Comparison of ENCODE assay signal across 16 mouse cellular contexts in the genomic region with DNA sequence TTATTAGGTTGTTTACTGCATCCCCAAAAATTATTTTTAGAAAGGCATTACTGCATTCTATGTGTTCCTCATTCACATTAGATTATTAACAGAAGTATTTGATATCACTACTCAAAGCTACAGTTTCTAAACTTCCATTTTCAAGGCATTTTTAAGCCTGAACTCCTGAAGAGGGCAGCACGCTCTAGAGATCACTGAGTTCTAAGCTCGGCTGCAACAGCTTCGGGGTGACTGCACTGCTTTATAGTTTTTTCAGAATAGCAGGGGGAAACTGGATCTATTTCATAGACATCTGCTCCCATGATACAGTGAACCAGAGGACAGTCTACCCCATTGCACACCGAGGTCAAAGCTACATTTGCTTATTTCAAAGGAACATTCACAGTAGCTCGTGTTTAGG. TPM values are rescaled to one million over a fixed set of nuclear protein-coding genes. Genes with fewer than 3 reads are reported as not detected.
DNase-seq lines count a peak whose midpoint lies in the region; ATAC-seq and TF ChIP-seq lines count a peak whose summit lies in the region.
"Had no signal": no experiment of that assay in that cellular context is flagged by ENCODE, and none has a peak within 500 bp of the region (broad histone marks: within the 10 kb centered on the region; RNA-seq: fewer than 3 reads in every experiment).

No protein-coding gene starts in this region.

- no peak overlapping the region for H3K4me2 ChIP-seq in forebrain, postnatal 0 days (ENCODE audit: low read depth)
- no peak overlapping the region for H3K4me2 ChIP-seq in forebrain, embryonic 15.5 days (replicated peaks)
- H3K4me2 ChIP-seq: heart, embryonic 13.5 days; limb, embryonic 12.5 days; lung, embryonic 15.5 days; neural tube, embryonic 12.5 days had no signal

- no peak overlapping the region for H3K9ac ChIP-seq in forebrain, postnatal 0 days
- no peak overlapping the region for H3K9ac ChIP-seq in forebrain, embryonic 15.5 days (replicated peaks)
- H3K9ac ChIP-seq: heart, embryonic 13.5 days; limb, embryonic 12.5 days; lung, embryonic 15.5 days; neural tube, embryonic 12.5 days had no signal

- peak; percentile 29 for DNase-seq in forebrain, postnatal 0 days
- DNase-seq in kidney, postnatal 36 days = peak; percentile 15 to 50
- DNase-seq in kidney, postnatal 4 days = no peak
- peak; percentile 29 for DNase-seq in lung, postnatal 36 days
- DNase-seq in lung, postnatal 25 days (ENCODE audit: low spot score) = no peak
- DNase-seq: adrenal gland, adult 2 months; cerebellum, adult 18-20 months; gastrocnemius, postnatal 36 days; right cerebral cortex, postnatal 25 days had no signal

- H3K27ac ChIP-seq in forebrain, postnatal 0 days (ENCODE audit: low read depth, low read length) = no peak overlapping the region
- no peak overlapping the region for H3K27ac ChIP-seq in forebrain, embryonic 15.5 days (replicated peaks)
- H3K27ac ChIP-seq: heart, embryonic 13.5 days; limb, embryonic 12.5 days; lung, embryonic 15.5 days; neural tube, embryonic 12.5 days had no signal

- no peak for ATAC-seq in forebrain, postnatal 0 days
- ATAC-seq in forebrain, embryonic 15.5 days (replicated peaks) = no peak
- ATAC-seq in megakaryocyte progenitor cell, adult 5-6 weeks (replicated peaks; ENCODE audit: poor library complexity) = peak; percentile 34; the same call in 1 of the 2 replicates
- ATAC-seq: inflammation-experienced regulatory T-cells, adult 6 months had no signal

- H3K27me3 ChIP-seq in forebrain, postnatal 0 days (ENCODE audit: insufficient read depth, low read length) = no peaks in the 10 kb centered on the region
- no peaks in the 10 kb centered on the region for H3K27me3 ChIP-seq in forebrain, embryonic 15.5 days
- H3K27me3 ChIP-seq: heart, embryonic 13.5 days; limb, embryonic 12.5 days; lung, embryonic 15.5 days; neural tube, embryonic 12.5 days had no signal

- TF ChIP-seq CTCF in forebrain, postnatal 0 days (IDR thresholded peaks at IDR 0.05; ENCODE audit: low read depth) = peak; percentile 37

- no peaks in the 10 kb centered on the region; the same call in 1 of the 2 replicates for H3K4me1 ChIP-seq in forebrain, postnatal 0 days (ENCODE audit: insufficient read depth)
- H3K4me1 ChIP-seq in forebrain, embryonic 15.5 days = no peaks in the 10 kb centered on the region
- H3K4me1 ChIP-seq: neural tube, embryonic 12.5 days had no signal

- H3K4me3 ChIP-seq in forebrain, postnatal 0 days (ENCODE audit: low read depth, low read length) = no peak overlapping the region
- no peak overlapping the region for H3K4me3 ChIP-seq in forebrain, embryonic 15.5 days
- H3K4me3 ChIP-seq: heart, embryonic 13.5 days; limb, embryonic 12.5 days; lung, embryonic 15.5 days; neural tube, embryonic 12.5 days had no signal

- H3K36me3 ChIP-seq in forebrain, postnatal 0 days (ENCODE audit: insufficient read depth) = no peaks in the 10 kb centered on the region
- H3K36me3 ChIP-seq in forebrain, embryonic 15.5 days = no peaks in the 10 kb centered on the region
- H3K36me3 ChIP-seq: heart, embryonic 13.5 days; limb, embryonic 12.5 days; lung, embryonic 15.5 days; neural tube, embryonic 12.5 days had no signal

- WGBS in forebrain, postnatal 0 days = 57% methylated on average over 5 of the region's 5 CpGs
- WGBS in forebrain, embryonic 15.5 days = 71% methylated on average over 5 of the region's 5 CpGs

- no peaks in the 10 kb centered on the region for H3K9me3 ChIP-seq in forebrain, postnatal 0 days (ENCODE audit: low read length)
- H3K9me3 ChIP-seq in forebrain, embryonic 15.5 days = no peaks in the 10 kb centered on the region
- H3K9me3 ChIP-seq: heart, embryonic 13.5 days; limb, embryonic 12.5 days; lung, embryonic 15.5 days; neural tube, embryonic 12.5 days had no signal

RNA-seq across cellular contexts. Expression of a gene that starts 29.6 kb away (rescaled TPM):
- total RNA-seq in forebrain, postnatal 0 days (2014; rRNA removed) = 100 and 116 TPM in 2 replicates
- 66.3 and 73.6 TPM in 2 replicates for polyA plus RNA-seq in forebrain, postnatal 0 days (2015; fragmentation: Nextera tagmentation; extraction: Ambion mirVana)
- 99.4 and 119 TPM in 2 replicates for polyA plus RNA-seq in forebrain, embryonic 15.5 days (2015; fragmentation: Nextera tagmentation; extraction: Ambion mirVana)
- 9.0 and 15.0 TPM in 2 replicates for total RNA-seq in megakaryocyte progenitor cell, adult 5-6 weeks (2015)
- 4.2 and 7.1 TPM in 2 replicates for total RNA-seq in megakaryocyte progenitor cell, adult 5-6 weeks (2017)

Comparison
In these comparisons a context has a peak if more than half of its experiments do, and no peak if none do; other contexts are left out.
1. DNase-seq: peak in forebrain, postnatal 0 days (single experiment), kidney, postnatal 36 days (2 of 2) and lung, postnatal 36 days (single experiment); none in kidney, postnatal 4 days (0 of 2) and lung, postnatal 25 days (single experiment).